Mouse (Mus musculus): ENCODE data around the gene Mblac2. TPM values are rescaled to one million over a fixed set of nuclear protein-coding genes. Genes with fewer than 3 reads are reported as not detected.
A peak's percentile ranks its signal among the peaks of the same experiment; 100 is the strongest.
"Not testable (repeated sequence)": the region's sequence is repeated elsewhere in the genome, so short reads cannot be mapped to it uniquely, and the experiment has no call there.

Mblac2 gene
- polyA plus RNA-seq, 1 experiment from 2014 or later = 11.6 TPM

DNA sequence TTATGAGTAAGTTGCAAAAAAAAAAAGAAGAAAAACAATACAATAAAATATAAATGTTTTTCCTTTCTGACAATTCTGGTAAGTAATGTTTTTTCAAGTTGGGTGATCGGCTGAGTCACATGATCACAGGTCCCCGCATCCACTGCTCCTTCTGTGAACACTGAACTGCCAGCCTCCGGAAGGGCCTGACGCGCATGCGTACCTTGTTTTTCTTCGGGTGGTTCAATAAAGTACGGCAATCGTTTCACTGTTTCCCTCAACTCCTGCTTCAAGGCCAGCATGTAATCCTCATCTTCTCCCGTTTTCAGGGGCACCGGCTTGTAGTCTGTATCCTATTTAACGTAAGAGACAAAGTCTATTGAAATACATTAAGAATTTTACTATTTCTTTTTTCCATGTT is 16.7 kb upstream of the Mblac2 start:
- Histone ChIP-seq H3K36me3 (peaks cover 15% of the 10 kb centered on the region), H3K9me3 (replicated peaks) (no peaks in the 10 kb centered on the region), H3K27ac (replicated peaks) (no peak overlapping the region), H3K4me1 (no peaks in the 10 kb centered on the region), H3K4me2 (replicated peaks) (no peak overlapping the region), H3K9ac (no peak overlapping the region), H3K27me3 (no peaks in the 10 kb centered on the region), H3K4me3 (replicated peaks) (no peak overlapping the region)
- WGBS = 93% methylated on average over 12 of the region's 12 CpGs
- no peak for ATAC-seq (ENCODE audit: insufficient number of reproducible peaks, low FRiP score, low TSS enrichment, low read depth)

- Histone ChIP-seq H3K27me3 (no peaks in the 10 kb centered on the region), H3K9me3 (replicated peaks) (no peaks in the 10 kb centered on the region), H3K27ac (replicated peaks) (no peak overlapping the region), H3K9ac (no peak overlapping the region), H3K4me3 (replicated peaks) (no peak overlapping the region), H3K4me2 (replicated peaks) (no peak overlapping the region), H3K36me3 (peaks cover 3% of the 10 kb centered on the region; the same call in 1 of the 2 replicates), H3K4me1 (no peaks in the 10 kb centered on the region)
- 90% methylated on average over 7 of the region's 7 CpGs for WGBS
- no peak for ATAC-seq (ENCODE audit: insufficient number of reproducible peaks, low FRiP score, low TSS enrichment, low read depth)
Observed at GRCm38 (mm10) chr13:81703148-81703547, 8.0 kb upstream of the Mblac2 start.

DNA sequence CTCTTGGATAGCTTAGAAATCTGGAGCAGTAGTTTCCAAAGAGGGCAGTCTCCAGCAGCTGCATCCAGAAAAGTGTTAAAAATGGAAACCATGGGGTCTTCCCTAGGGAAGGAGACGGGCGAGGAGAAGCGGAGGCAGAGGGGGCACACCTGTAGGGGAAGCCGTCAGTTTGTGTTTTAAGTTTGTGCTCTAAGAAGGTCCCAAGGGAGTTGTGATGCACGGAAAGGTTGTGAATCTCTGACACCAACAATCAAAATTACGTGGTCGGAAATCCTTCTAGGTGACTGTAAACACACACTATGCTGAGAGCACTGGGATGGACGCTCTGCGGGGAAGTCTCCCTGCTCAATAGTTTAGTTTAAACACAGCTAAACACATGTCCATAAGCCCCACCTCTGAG is 7.5 kb upstream of the Mblac2 start:
- WGBS = 71% methylated on average over 9 of the region's 9 CpGs
- H3K4me2 ChIP-seq (replicated peaks) = no peak overlapping the region
- no peaks in the 10 kb centered on the region for H3K4me1 ChIP-seq
- H3K27ac ChIP-seq (replicated peaks) = no peak overlapping the region
- no peak overlapping the region for H3K9ac ChIP-seq
- H3K36me3 ChIP-seq = no peaks in the 10 kb centered on the region
- ATAC-seq (ENCODE audit: insufficient number of reproducible peaks, low FRiP score, low TSS enrichment, low read depth) = no peak
- H3K27me3 ChIP-seq = no peaks in the 10 kb centered on the region
- H3K4me3 ChIP-seq (replicated peaks) = no peak overlapping the region
- no peaks in the 10 kb centered on the region for H3K9me3 ChIP-seq (replicated peaks)

GRCm38 (mm10) chr13:81706311-81706710 is 4.8 kb upstream of the Mblac2 start:
- no peak for ATAC-seq (ENCODE audit: insufficient number of reproducible peaks, low FRiP score, low TSS enrichment, low read depth)
- H3K9me3 ChIP-seq (replicated peaks) = no peaks in the 10 kb centered on the region
- no peaks in the 10 kb centered on the region for H3K27me3 ChIP-seq
- 86% methylated on average over 5 of the region's 5 CpGs for WGBS
- H3K9ac ChIP-seq = no peak overlapping the region
- H3K27ac ChIP-seq (replicated peaks) = no peak overlapping the region
- no peak overlapping the region for H3K4me3 ChIP-seq (replicated peaks)
- H3K4me2 ChIP-seq (replicated peaks) = no peak overlapping the region
- no peaks in the 10 kb centered on the region for H3K36me3 ChIP-seq
- H3K4me1 ChIP-seq = no peaks in the 10 kb centered on the region

DNA sequence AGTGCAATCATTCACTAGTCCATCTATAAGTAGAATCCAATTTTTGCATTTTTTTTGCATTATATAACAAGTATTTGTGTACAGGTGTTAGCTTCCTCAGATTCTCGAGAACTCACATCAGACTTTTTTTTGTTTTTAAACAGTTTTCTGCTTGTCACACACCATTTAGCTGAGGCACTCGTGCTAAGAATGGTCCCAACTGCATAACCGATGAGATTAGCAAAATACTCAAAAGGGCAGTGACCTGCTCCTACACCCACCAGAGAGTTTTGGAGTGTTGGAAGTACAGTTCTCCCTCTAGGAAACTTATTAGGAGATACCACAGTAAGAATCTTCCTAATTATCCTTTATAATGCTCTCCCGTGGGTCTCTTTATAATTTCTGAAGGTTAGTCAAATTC is 1.3 kb upstream of the Mblac2 start:
- Histone ChIP-seq H3K27ac (replicated peaks) (no peak overlapping the region), H3K4me3 (replicated peaks) (peak overlapping the region; percentile 75), H3K36me3 (no peaks in the 10 kb centered on the region), H3K4me1 (no peaks in the 10 kb centered on the region), H3K9me3 (replicated peaks) (no peaks in the 10 kb centered on the region), H3K4me2 (replicated peaks) (peak overlapping the region; percentile 68), H3K9ac (no peak overlapping the region), H3K27me3 (no peaks in the 10 kb centered on the region)
- no peak for ATAC-seq (ENCODE audit: insufficient number of reproducible peaks, low FRiP score, low TSS enrichment, low read depth)
- 29% methylated on average over 4 of the region's 4 CpGs for WGBS

GRCm38 (mm10) chr13:81710266-81710665 is 875 bp upstream of the Mblac2 start:
- no peak for ATAC-seq (ENCODE audit: insufficient number of reproducible peaks, low FRiP score, low TSS enrichment, low read depth)
- no peaks in the 10 kb centered on the region for H3K27me3 ChIP-seq
- H3K9ac ChIP-seq = peak overlapping the region; percentile 23
- peak overlapping the region; percentile 68 for H3K4me2 ChIP-seq (replicated peaks)
- under 1% methylated on average over 7 of the region's 7 CpGs for WGBS
- H3K4me1 ChIP-seq = no peaks in the 10 kb centered on the region
- H3K36me3 ChIP-seq = no peaks in the 10 kb centered on the region
- H3K9me3 ChIP-seq (replicated peaks) = no peaks in the 10 kb centered on the region
- H3K27ac ChIP-seq (replicated peaks) = peak overlapping the region; percentile 91
- H3K4me3 ChIP-seq (replicated peaks) = peak overlapping the region; percentile 75

DNA sequence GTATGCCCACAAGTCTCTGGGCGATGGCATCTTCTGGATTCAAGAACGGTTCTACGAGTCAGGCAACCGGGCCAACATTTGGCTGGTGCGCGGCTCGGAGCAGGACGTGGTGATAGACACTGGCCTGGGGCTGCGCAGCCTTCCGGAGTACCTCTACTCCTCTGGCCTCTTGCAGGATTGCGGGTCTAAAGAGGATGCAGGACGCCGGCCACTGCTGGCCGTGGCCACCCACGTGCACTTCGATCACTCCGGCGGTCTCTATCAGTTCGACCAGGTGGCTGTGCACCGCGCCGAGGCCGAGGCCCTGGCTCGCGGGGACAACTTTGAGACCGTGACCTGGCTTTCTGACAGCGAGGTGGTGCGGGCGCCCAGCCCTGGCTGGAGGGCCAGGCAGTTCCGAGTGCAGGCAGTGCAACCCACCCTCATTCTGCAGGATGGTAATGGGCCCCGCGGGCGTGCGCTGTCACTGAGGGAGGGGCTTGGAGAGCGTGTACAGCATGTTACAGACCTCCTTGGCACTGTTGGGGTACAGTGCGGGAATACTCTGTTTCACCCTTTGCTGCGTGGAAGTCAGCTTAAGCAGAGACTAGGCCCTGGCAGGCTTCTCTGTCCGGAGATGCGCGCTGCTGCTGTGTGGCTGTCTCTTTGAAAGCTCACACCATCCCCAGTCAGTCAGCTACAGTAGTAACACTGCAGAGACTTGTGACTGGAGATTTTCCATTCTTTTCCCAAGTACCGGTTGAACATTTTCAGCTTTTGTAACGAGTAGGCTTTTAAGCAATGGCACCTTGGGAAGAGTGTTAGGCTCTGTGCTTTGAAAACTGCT is 618 bp downstream of the Mblac2 start:
- peak overlapping the region; percentile 91 for H3K27ac ChIP-seq (replicated peaks)
- H3K4me1 ChIP-seq = no peaks in the 10 kb centered on the region
- no peaks in the 10 kb centered on the region for H3K36me3 ChIP-seq
- H3K4me3 ChIP-seq (replicated peaks) = peak overlapping the region; percentile 75
- peak overlapping the region; percentile 68 for H3K4me2 ChIP-seq (replicated peaks)
- H3K9me3 ChIP-seq (replicated peaks) = no peaks in the 10 kb centered on the region
- WGBS = under 1% methylated on average over 42 of the region's 42 CpGs
- H3K27me3 ChIP-seq = no peaks in the 10 kb centered on the region
- H3K9ac ChIP-seq = peak overlapping the region; percentile 23
- peak; percentile 13 for ATAC-seq (ENCODE audit: insufficient number of reproducible peaks, low FRiP score, low TSS enrichment, low read depth)

DNA sequence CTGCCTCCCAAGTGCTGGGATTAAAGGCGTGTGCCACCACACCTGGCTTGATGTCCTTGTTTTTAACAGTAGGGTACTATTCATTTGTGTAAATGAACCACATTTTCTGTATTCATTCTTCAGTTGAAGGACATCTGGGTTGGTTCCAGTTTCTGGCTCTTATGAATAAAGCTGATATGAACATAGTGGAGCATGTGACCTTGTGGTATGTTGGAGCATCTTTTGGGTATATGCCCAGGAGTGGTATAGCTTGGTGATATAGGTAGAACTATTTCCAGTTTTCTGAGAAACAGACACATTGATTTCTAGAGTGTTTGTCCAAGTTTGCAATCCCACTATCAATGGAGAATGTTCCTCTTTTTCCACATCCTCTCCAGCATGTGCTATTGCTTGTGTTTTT is 2.8 kb downstream of the Mblac2 start:
- Histone ChIP-seq H3K9ac (no peak overlapping the region), H3K9me3 (replicated peaks) (no peaks in the 10 kb centered on the region), H3K27me3 (no peaks in the 10 kb centered on the region), H3K4me2 (replicated peaks) (no peak overlapping the region), H3K4me3 (replicated peaks) (no peak overlapping the region), H3K27ac (replicated peaks) (no peak overlapping the region), H3K36me3 (no peaks in the 10 kb centered on the region), H3K4me1 (no peaks in the 10 kb centered on the region)
- WGBS = 93% methylated on average over 1 of the region's 1 CpGs
- ATAC-seq (ENCODE audit: insufficient number of reproducible peaks, low FRiP score, low TSS enrichment, low read depth) = no peak

DNA sequence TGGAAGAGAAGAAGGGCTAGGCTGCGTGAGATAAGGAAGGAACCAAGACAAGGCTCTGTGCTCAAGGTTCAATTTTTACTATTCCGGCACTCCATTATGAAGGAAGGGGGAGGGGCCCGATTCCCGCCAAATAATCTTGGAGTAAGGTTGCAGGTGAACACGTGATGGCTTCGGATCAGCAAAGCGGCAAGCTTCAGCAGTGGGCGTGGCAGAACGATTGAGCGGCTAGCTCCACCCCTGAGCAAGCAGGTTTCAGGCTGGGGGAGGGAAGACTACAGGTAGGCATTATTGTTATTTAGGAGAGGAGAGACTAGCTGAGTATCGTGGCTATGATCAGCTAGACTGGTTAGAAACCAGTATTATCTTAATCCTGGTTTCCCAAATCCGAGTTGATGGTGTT is 17.0 kb downstream of the Mblac2 start:
- H3K4me3 ChIP-seq (replicated peaks); ATAC-seq (ENCODE audit: insufficient number of reproducible peaks, low FRiP score, low TSS enrichment, low read depth); H3K4me1 ChIP-seq; H3K27ac ChIP-seq (replicated peaks); H3K36me3 ChIP-seq; H3K4me2 ChIP-seq (replicated peaks); H3K9me3 ChIP-seq (replicated peaks); H3K27me3 ChIP-seq; H3K9ac ChIP-seq: not testable (repeated sequence)
- 66% methylated on average over 12 of the region's 12 CpGs for WGBS

DNA sequence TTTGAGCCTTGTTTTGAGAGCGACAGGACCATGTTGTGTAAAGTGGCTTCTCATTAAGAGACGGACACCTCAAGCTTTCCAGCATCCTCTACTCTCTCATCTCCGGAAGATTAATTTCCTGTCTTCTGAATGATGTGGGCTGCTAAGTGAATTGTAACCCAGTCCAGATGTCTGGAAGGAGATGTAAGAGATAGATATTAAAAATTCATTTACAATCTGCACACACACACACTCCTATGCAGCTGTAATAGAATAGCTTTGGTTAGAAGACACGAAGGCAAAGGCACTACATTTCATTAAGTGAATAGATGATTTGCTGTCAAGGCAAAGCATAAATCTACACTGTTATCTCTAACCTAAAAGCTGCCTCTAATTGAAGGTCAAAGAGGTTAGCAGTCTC is 18.0 kb downstream of the Mblac2 start:
- Histone ChIP-seq H3K4me2 (replicated peaks) (no peak overlapping the region), H3K9me3 (replicated peaks) (no peaks in the 10 kb centered on the region), H3K36me3 (no peaks in the 10 kb centered on the region), H3K27ac (replicated peaks) (no peak overlapping the region), H3K4me3 (replicated peaks) (no peak overlapping the region), H3K27me3 (no peaks in the 10 kb centered on the region), H3K9ac (no peak overlapping the region), H3K4me1 (no peaks in the 10 kb centered on the region)
- 73% methylated on average over 4 of the region's 4 CpGs for WGBS
- no peak for ATAC-seq (ENCODE audit: insufficient number of reproducible peaks, low FRiP score, low TSS enrichment, low read depth)

GRCm38 (mm10) chr13:81730362-81730761 is 19.2 kb downstream of the Mblac2 start:
- Histone ChIP-seq H3K4me1 (no peaks in the 10 kb centered on the region), H3K27me3 (no peaks in the 10 kb centered on the region), H3K9ac (no peak overlapping the region), H3K4me2 (replicated peaks) (no peak overlapping the region), H3K27ac (replicated peaks) (no peak overlapping the region), H3K9me3 (replicated peaks) (no peaks in the 10 kb centered on the region), H3K36me3 (no peaks in the 10 kb centered on the region), H3K4me3 (replicated peaks) (no peak overlapping the region)
- no peak for ATAC-seq (ENCODE audit: insufficient number of reproducible peaks, low FRiP score, low TSS enrichment, low read depth)
- WGBS = 91% methylated on average over 1 of the region's 1 CpGs

- no peak for ATAC-seq (ENCODE audit: insufficient number of reproducible peaks, low FRiP score, low TSS enrichment, low read depth)
Observed at GRCm38 (mm10) chr13:81736606-81737005, 25.5 kb downstream of the Mblac2 start.

More at GRCm38 (mm10) chr13:81736606-81737005, 25.5 kb downstream of the Mblac2 start:
- Histone ChIP-seq H3K9me3 (replicated peaks) (no peaks in the 10 kb centered on the region), H3K27me3 (no peaks in the 10 kb centered on the region), H3K9ac (no peak overlapping the region), H3K4me2 (replicated peaks) (no peak overlapping the region), H3K36me3 (no peaks in the 10 kb centered on the region), H3K4me1 (no peaks in the 10 kb centered on the region), H3K4me3 (replicated peaks) (no peak overlapping the region), H3K27ac (replicated peaks) (no peak overlapping the region)
- WGBS = 90% methylated on average over 5 of the region's 5 CpGs

Data from embryonic facial prominence, embryonic 15.5 days (tissue).